Mouse (Mus musculus): ENCODE data around the gene Gm37240. TPM values are rescaled to one million over a fixed set of nuclear protein-coding genes. Genes with fewer than 3 reads are reported as not detected.
"Not testable (repeated sequence)": the region's sequence is repeated elsewhere in the genome, so short reads cannot be mapped to it uniquely, and the experiment has no call there.

Gene Gm37240
- polyA plus RNA-seq, 1 experiment: 1.9 TPM

DNA sequence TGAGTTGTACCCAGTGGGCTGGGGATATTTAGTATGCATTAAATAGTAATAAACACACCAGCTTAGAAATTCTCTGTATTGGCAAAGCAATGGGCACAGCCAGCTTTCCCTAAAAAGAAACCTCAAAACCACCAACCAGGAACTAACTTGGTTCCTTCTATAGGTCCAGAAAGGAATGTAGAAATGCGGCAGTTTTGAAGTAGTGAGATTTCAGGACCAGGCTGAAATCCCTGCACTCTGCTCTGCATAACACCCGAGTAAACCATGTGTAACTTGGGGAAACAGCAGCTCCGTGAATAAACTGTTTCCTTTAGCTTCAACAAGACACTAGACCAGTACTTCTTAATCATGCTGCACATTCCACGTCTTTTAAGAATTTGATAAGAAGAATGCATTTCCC, 1306.6 kb downstream of the Gm37240 start:
- peaks cover 6% of the 10 kb centered on the region for H3K4me1 ChIP-seq (ENCODE audit: control insufficient read depth, insufficient read depth, low read length)
- no peak for TF ChIP-seq POLR2A (IDR thresholded peaks at IDR 0.05; ENCODE audit: low read depth, low read length)
- no peak for TF ChIP-seq CTCF (IDR thresholded peaks at IDR 0.05; ENCODE audit: borderline replicate concordance, insufficient read depth, low read length)
- H3K4me3 ChIP-seq (ENCODE audit: insufficient read depth, low read length): peak overlapping the region; percentile 89
- no peak overlapping the region for H3K27ac ChIP-seq (ENCODE audit: insufficient read depth, low read length)

DNA sequence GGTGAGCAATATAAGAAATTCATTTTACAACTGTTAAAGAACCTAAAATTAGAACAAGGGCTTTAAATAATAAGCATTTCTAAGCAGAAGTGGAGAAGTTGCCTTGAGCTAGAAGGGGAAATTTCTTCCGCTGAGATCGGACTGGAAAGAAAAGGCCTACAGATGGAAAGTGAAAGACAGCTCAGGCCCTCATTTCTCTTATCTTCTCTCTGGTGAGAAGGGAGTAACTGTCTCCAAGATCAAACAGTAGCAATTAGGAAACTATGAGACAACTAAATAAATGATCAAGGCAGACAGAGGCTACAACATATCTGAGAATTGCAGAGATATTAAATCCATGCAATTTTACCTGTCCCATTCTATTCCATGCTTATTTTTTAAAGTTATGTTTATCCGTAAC, 1316.8 kb downstream of the Gm37240 start:
- Histone ChIP-seq H3K27ac (ENCODE audit: insufficient read depth, low read length) (no peak overlapping the region), H3K4me3 (ENCODE audit: insufficient read depth, low read length) (no peak overlapping the region), H3K4me1 (ENCODE audit: control insufficient read depth, insufficient read depth, low read length) (peaks cover 3% of the 10 kb centered on the region; the same call in 1 of the 2 replicates)
- TF ChIP-seq POLR2A (IDR thresholded peaks at IDR 0.05; ENCODE audit: low read depth, low read length) (no peak), CTCF (IDR thresholded peaks at IDR 0.05; ENCODE audit: borderline replicate concordance, insufficient read depth, low read length) (no peak)

DNA sequence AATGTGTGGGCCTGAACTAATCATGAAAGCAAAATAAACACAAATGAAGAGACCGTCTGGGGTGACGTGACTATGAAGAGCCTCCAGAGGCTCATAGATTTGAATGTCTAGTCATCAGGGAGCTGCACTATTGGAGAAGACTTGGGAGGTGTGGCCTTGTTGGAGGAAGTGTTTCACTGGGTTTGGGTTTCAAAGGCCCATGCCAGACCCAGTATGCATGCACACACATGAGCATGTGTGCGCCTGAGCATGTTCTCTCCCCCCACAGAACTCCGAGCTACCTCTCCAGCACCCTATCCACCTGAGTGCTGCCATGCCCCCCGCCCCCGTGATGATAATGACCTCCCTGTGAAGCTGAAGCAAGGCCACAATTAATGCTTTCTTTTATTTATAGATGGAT, 1317.7 kb downstream of the Gm37240 start:
- no peak for TF ChIP-seq CTCF (IDR thresholded peaks at IDR 0.05; ENCODE audit: borderline replicate concordance, insufficient read depth, low read length)
- TF ChIP-seq POLR2A (IDR thresholded peaks at IDR 0.05; ENCODE audit: low read depth, low read length): no peak
- no peak overlapping the region for H3K27ac ChIP-seq (ENCODE audit: insufficient read depth, low read length)
- no peak overlapping the region for H3K4me3 ChIP-seq (ENCODE audit: insufficient read depth, low read length)
- peaks cover 3% of the 10 kb centered on the region; the same call in 1 of the 2 replicates for H3K4me1 ChIP-seq (ENCODE audit: control insufficient read depth, insufficient read depth, low read length)

DNA sequence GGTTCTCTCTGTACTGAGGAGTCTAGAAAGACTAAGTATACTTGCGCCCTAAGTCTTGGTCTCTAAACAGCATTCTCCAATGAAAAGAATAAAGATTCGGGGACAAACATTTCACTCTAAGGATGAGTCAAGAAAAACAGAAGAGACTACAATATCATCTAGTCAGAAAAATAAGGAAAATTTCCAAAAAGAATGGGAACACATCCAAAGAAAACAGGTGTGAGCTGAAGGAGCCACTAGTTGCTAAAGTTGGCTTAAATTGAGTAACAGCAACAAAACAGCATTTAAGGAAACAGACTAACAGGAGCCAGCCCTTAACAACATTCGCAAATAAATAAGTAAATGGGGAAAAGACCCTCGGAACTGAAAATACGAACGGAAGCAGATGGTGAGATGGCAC, 1318.8 kb downstream of the Gm37240 start:
- Histone ChIP-seq H3K4me1 (ENCODE audit: control insufficient read depth, insufficient read depth, low read length) (peaks cover 3% of the 10 kb centered on the region; the same call in 1 of the 2 replicates), H3K4me3 (ENCODE audit: insufficient read depth, low read length) (no peak overlapping the region), H3K27ac (ENCODE audit: insufficient read depth, low read length) (no peak overlapping the region)
- no peak for TF ChIP-seq POLR2A (IDR thresholded peaks at IDR 0.05; ENCODE audit: low read depth, low read length)
- TF ChIP-seq CTCF (IDR thresholded peaks at IDR 0.05; ENCODE audit: borderline replicate concordance, insufficient read depth, low read length): no peak

DNA sequence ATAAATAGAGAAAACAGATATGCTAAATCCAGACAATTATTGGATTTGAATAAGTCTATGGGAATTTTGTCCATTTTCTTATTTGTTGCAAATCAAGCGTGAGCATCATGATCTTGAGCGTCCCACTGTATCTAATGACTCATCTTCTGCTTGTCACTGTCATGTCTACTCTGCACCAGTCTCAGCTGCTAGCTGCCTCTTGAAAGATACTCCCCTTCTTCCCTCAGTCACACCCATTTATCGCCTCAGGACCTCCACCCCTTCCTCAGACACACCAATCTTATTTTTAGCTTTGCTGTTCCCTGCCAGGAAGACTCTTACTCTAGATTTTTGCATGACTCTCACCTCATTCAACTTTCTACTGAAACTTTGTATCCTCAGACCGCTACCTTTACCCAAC, 1323.9 kb downstream of the Gm37240 start:
- TF ChIP-seq POLR2A (IDR thresholded peaks at IDR 0.05; ENCODE audit: low read depth, low read length): no peak
- TF ChIP-seq CTCF (IDR thresholded peaks at IDR 0.05; ENCODE audit: borderline replicate concordance, insufficient read depth, low read length): no peak
- no peak overlapping the region for H3K4me3 ChIP-seq (ENCODE audit: insufficient read depth, low read length)

DNA sequence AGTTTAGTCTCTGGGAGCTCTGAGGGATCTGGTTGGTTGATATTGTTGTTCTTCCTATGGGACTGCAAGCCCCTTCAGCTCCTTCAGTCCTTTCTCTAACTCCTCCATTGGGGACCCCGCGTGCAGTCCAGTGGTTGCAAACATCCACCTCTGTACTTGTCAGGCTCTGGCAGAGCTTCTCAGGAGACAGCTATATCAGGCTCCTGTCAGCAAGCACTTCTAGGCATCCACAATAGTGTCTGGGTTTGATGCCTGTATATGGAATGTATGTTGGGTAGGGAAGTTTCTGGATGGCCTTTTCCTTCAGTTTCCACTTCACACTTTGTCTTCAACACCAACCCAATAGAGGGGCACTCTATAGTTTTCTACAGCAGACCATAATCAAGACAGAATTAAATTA, 1324.4 kb downstream of the Gm37240 start:
- H3K4me1 ChIP-seq (ENCODE audit: control insufficient read depth, insufficient read depth, low read length); H3K4me3 ChIP-seq (ENCODE audit: insufficient read depth, low read length); H3K27ac ChIP-seq (ENCODE audit: insufficient read depth, low read length): not testable (repeated sequence)

More for the DNA sequence above, 1323.9 kb downstream of the Gm37240 start:
- Histone ChIP-seq H3K4me1 (ENCODE audit: control insufficient read depth, insufficient read depth, low read length) (no peaks in the 10 kb centered on the region), H3K27ac (ENCODE audit: insufficient read depth, low read length) (no peak overlapping the region)

DNA sequence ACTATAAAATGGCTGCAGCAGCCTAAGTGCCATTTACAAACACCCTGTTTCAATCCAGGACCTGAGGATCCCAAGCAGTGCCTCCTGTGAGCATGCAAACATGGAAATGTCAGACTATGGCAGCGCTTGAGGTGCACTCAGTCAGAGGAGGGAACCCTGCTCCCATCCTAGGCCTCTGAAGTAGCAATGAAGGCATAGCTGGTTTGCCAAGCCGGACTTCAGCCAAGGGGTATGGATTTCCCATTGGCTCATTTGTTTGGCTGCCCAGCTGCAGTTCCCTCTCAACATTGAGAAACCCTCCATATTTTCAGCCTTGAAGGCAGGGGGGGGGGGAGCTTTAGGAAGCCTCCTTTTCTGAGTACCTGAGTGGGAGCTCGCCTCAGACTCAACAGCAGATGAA, 1329.0 kb downstream of the Gm37240 start:
- TF ChIP-seq CTCF (IDR thresholded peaks at IDR 0.05; ENCODE audit: borderline replicate concordance, insufficient read depth, low read length) (no peak), POLR2A (IDR thresholded peaks at IDR 0.05; ENCODE audit: low read depth, low read length) (no peak)
- Histone ChIP-seq H3K4me1 (ENCODE audit: control insufficient read depth, insufficient read depth, low read length) (no peaks in the 10 kb centered on the region), H3K4me3 (ENCODE audit: insufficient read depth, low read length) (no peak overlapping the region), H3K27ac (ENCODE audit: insufficient read depth, low read length) (no peak overlapping the region)

DNA sequence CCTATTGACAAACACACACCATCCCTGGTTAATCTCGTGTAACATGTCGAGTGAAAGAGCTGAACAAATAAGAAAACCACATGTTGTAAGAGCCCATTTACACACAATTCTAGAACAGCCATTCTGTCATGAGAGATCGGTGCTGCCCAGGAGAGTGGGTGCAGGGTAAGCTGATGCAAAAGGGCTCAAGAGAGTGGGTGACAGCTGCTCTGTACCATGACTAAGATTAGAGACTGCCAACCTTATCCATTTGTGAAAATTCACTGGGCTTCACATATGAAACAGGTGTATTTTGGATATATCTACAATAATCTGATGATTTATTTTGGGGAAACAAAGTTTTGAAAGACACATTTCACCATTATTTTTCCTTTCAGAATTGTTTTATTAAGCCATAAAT, 1331.5 kb downstream of the Gm37240 start:
- TF ChIP-seq CTCF (IDR thresholded peaks at IDR 0.05; ENCODE audit: borderline replicate concordance, insufficient read depth, low read length): no peak
- TF ChIP-seq POLR2A (IDR thresholded peaks at IDR 0.05; ENCODE audit: low read depth, low read length): no peak
- Histone ChIP-seq H3K4me3 (ENCODE audit: insufficient read depth, low read length) (no peak overlapping the region), H3K4me1 (ENCODE audit: control insufficient read depth, insufficient read depth, low read length) (no peaks in the 10 kb centered on the region), H3K27ac (ENCODE audit: insufficient read depth, low read length) (no peak overlapping the region)

DNA sequence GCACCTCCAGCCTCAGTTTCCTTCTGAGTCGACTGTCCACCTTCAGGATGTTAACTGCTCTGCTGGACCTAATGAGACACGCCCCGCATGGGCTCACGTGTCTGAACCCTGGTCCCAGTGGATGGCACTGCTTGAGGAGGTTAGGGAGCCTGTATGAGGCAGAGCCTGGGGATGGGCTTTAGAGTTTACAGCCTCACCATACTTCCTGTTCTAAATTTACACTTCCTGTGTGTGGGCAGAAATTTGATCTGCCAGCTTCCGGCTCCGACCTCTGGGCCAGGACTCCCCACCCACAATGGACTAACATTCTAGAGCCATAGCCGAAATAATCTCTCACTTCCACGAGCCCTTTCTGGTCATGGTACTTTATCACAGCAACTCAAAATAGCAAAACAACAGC, 1340.1 kb downstream of the Gm37240 start:
- H3K4me3 ChIP-seq (ENCODE audit: insufficient read depth, low read length): no peak overlapping the region
- TF ChIP-seq CTCF (IDR thresholded peaks at IDR 0.05; ENCODE audit: borderline replicate concordance, insufficient read depth, low read length) (no peak), POLR2A (IDR thresholded peaks at IDR 0.05; ENCODE audit: low read depth, low read length) (no peak)
- H3K27ac ChIP-seq (ENCODE audit: insufficient read depth, low read length): no peak overlapping the region
- no peaks in the 10 kb centered on the region for H3K4me1 ChIP-seq (ENCODE audit: control insufficient read depth, insufficient read depth, low read length)

DNA sequence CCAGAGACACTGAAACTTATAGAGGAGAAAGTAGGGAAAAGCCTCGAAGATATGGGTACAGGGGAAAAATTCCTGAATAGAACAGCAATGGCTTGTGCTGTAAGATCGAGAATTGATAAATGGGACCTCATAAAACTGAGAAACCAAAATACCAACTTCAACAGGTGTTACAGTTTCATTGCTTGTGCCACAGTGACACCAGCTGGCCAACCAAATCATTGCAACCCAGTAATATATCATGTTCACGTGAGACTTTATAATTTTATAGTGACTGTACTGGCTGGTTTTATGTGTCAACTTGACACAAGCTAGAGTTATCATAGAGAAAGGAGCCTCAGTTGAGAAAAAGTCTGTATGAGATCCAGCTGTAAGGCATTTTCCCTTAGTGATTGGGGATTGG, 1344.9 kb downstream of the Gm37240 start:
- not testable (repeated sequence) for H3K4me1 ChIP-seq (ENCODE audit: control insufficient read depth, insufficient read depth, low read length); H3K4me3 ChIP-seq (ENCODE audit: insufficient read depth, low read length); H3K27ac ChIP-seq (ENCODE audit: insufficient read depth, low read length)

DNA sequence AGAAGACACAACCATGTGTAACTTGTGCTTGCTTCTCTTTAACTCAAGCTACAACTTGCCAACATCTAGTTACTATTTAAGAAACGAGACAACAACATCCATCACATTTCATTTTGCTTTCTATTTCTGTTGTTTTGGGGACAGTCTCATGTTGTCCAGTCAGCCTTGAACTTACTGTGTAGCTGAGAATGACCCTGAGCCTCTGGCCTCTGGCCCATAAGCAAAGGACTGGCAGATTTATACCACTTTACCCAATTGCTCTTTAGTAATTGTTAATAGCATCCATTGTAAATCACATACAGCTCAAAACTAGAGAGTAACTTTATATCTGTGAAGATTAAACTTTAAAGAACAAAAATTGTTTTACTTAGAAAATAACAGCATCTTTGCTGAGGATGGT, 1345.4 kb downstream of the Gm37240 start:
- TF ChIP-seq POLR2A (IDR thresholded peaks at IDR 0.05; ENCODE audit: low read depth, low read length) (no peak), CTCF (IDR thresholded peaks at IDR 0.05; ENCODE audit: borderline replicate concordance, insufficient read depth, low read length) (no peak)
- Histone ChIP-seq H3K4me3 (ENCODE audit: insufficient read depth, low read length) (no peak overlapping the region), H3K27ac (ENCODE audit: insufficient read depth, low read length) (no peak overlapping the region), H3K4me1 (ENCODE audit: control insufficient read depth, insufficient read depth, low read length) (peaks cover 4% of the 10 kb centered on the region)
